Mouse (Mus musculus) forebrain, embryonic 14.5 days (tissue): ENCODE data around the gene Sgms1. TPM values are rescaled to one million over a fixed set of nuclear protein-coding genes. Genes with fewer than 3 reads are reported as not detected.
"Not testable (repeated sequence)": the region's sequence is repeated elsewhere in the genome, so short reads cannot be mapped to it uniquely, and the experiment has no call there.

ENCODE experiments used
- ATAC-seq: fragments of 200-750 bp; cut with Nextera tagmentation; 2 replicates; pipeline ENCODE4 v1.8.0; 2017; ENCODE audit warnings: mild to moderate bottlenecking, moderate library complexity
- DNase-seq: peaks from one replicate; pipeline ENCODE4 v3.0.0-alpha.2; 2015; ENCODE audit warnings: low spot score
- H3K27ac ChIP-seq: fragments of 300-500 bp; sonication (generic); 2 replicates; pipeline ENCODE4 v1.5.1; 2014; ENCODE audit warnings: low read depth, mild to moderate bottlenecking, control low read depth, low read length, moderate library complexity
- H3K27me3 ChIP-seq: fragments of 300-500 bp; sonication (generic); replicated peaks from 2 replicates; pipeline ENCODE4 v1.6.1; 2014; ENCODE audit warnings: low read length, control low read depth, mixed read lengths; ENCODE audit not compliant: control insufficient read depth, insufficient read depth
- H3K36me3 ChIP-seq: fragments of 300-500 bp; sonication (generic); 2 replicates; pipeline ENCODE4 v1.6.1; 2014; ENCODE audit warnings: low read length, control low read depth; ENCODE audit not compliant: control insufficient read depth, insufficient read depth
- H3K4me1 ChIP-seq: fragments of 300-500 bp; sonication (generic); 2 replicates; pipeline ENCODE4 v1.6.1; 2014; ENCODE audit warnings: antibody characterized with exemption, low read length, control low read depth; ENCODE audit not compliant: control insufficient read depth, insufficient read depth
- H3K4me2 ChIP-seq: fragments of 300-500 bp; sonication (generic); 2 replicates; pipeline ENCODE4 v1.6.1; 2014; ENCODE audit warnings: mild to moderate bottlenecking, control low read depth, low read length
- H3K4me3 ChIP-seq: fragments of 300-500 bp; sonication (generic); 2 replicates; pipeline ENCODE4 v1.5.1; 2014; ENCODE audit warnings: low read depth, low read length, control low read depth
- H3K9ac ChIP-seq: fragments of 300-500 bp; sonication (generic); 2 replicates; pipeline ENCODE4 v1.6.1; 2014; ENCODE audit warnings: mild to moderate bottlenecking, low read length, control low read depth, moderate library complexity
- H3K9me3 ChIP-seq: fragments of 300-500 bp; sonication (generic); replicated peaks from 2 replicates; pipeline ENCODE4 v1.6.1; 2016; ENCODE audit warnings: low read length, control low read depth, mixed read lengths; ENCODE audit not compliant: control insufficient read depth
- WGBS: fragments of 180-500 bp; shearing (Covaris S2); extraction: QIAGEN DNeasy Blood & Tissue Kit; methylation state at CpG from one replicate; pipeline ENCODE4 v1.1.7; 2014; 5-methylcytosine and 5-hydroxymethylcytosine counted together
- polyA plus RNA-seq: library from polyadenylated mRNA; unstranded; fragments of >200 nt; fragmentation: Nextera tagmentation; extraction: Ambion mirVana; gene quantifications from 2 replicates; pipeline ENCODE4 v1.2.1, GENCODE M21; 2014

The Sgms1 gene
- polyA plus RNA-seq, 1 experiment from 2014 or later = 5.9 TPM

- H3K4me3 ChIP-seq = no peak overlapping the region
- H3K27ac ChIP-seq = no peak overlapping the region
- H3K27me3 ChIP-seq = no peaks in the 10 kb centered on the region
- H3K36me3 ChIP-seq = no peaks in the 10 kb centered on the region
- no peak overlapping the region for H3K9ac ChIP-seq
- H3K4me1 ChIP-seq = no peaks in the 10 kb centered on the region
- DNase-seq (no peak), ATAC-seq (no peak)
- no peaks in the 10 kb centered on the region for H3K9me3 ChIP-seq
- 64% methylated on average over 4 of the region's 4 CpGs for WGBS
- H3K4me2 ChIP-seq = no peak overlapping the region
These were observed 285.3 kb downstream of the Sgms1 start for GRCm38 (mm10) chr19:32104217-32104616.

GRCm38 (mm10) chr19:32102976-32103300 lies 286.6 kb downstream of the Sgms1 start:
- no peak overlapping the region for H3K27ac ChIP-seq
- no peaks in the 10 kb centered on the region for H3K27me3 ChIP-seq
- no peaks in the 10 kb centered on the region for H3K9me3 ChIP-seq
- H3K4me1 ChIP-seq = no peaks in the 10 kb centered on the region
- ATAC-seq (peak; percentile 35; the same call in 1 of the 2 replicates), DNase-seq (peak; percentile 38)
- H3K4me3 ChIP-seq = peak overlapping the region; percentile 31
- H3K36me3 ChIP-seq = no peaks in the 10 kb centered on the region
- 6% methylated on average over 9 of the region's 9 CpGs for WGBS
- peak overlapping the region; percentile 53 for H3K4me2 ChIP-seq
- H3K9ac ChIP-seq = peak overlapping the region; percentile 53

DNA sequence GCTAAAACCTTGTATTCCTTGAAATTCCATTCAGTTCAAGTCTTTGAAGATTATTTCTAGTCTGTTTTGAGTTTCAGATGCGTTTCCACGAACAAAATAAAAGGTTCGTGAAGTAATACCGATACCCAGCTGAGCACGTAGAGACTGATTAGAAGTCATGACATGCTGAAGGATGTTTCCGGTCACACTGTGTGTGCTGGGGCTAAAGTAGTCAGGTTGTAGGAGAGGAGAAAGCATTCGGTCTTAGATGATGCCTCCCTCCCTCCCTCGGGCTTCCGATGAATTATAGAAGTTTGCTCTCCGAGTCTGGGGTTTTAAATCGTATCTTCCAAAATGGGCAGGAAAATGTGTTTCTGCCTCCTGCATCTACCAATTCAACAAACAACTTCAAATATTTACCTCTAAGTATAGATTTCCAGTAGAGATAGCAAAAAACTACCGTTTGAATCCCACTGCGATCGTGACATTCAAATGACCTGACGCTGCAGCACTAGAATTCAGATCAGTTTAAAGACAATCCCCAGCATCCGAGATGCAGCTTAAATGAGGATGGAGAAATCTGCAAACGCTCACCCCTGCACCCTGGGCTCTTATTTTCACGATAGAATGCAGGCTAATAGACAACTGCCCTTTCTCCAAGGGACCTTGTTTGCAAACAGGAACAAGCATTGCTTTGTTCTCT lies 287.1 kb downstream of the Sgms1 start:
- peak overlapping the region; percentile 53 for H3K4me2 ChIP-seq
- peak; percentile 19; the same call in 1 of the 2 replicates for ATAC-seq
- no peaks in the 10 kb centered on the region for H3K36me3 ChIP-seq
- 27% methylated on average over 18 of the region's 18 CpGs for WGBS
- no peaks in the 10 kb centered on the region for H3K27me3 ChIP-seq
- H3K4me3 ChIP-seq = peak overlapping the region; percentile 31
- H3K9me3 ChIP-seq = no peaks in the 10 kb centered on the region
- H3K9ac ChIP-seq = peak overlapping the region; percentile 53
- no peak overlapping the region for H3K27ac ChIP-seq
- DNase-seq = no peak
- no peaks in the 10 kb centered on the region for H3K4me1 ChIP-seq

DNA sequence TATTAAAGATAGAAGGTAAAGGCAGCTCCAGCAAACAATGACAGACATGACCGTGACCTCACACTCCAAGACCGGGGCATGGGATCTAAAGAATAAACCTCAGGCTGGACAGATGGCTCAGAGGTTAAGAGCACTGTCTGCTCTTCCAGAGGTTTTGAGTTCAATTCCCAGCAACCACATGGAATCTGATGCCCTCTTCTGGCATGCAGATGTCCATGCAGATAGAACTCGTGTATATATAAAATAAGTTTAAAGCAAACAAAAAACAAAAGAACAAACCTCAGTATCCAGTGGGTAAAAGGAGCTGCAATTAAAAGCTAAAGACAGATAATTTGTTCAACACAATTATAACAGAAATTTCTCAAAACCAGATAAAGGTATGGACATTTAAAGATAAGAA lies 290.9 kb downstream of the Sgms1 start:
- Histone ChIP-seq H3K9ac (no peak overlapping the region), H3K4me3 (no peak overlapping the region), H3K36me3 (no peaks in the 10 kb centered on the region), H3K27ac (no peak overlapping the region), H3K27me3 (no peaks in the 10 kb centered on the region), H3K9me3 (no peaks in the 10 kb centered on the region), H3K4me2 (no peak overlapping the region), H3K4me1 (no peaks in the 10 kb centered on the region)
- DNase-seq (no peak), ATAC-seq (no peak)
- WGBS = 74% methylated on average over 3 of the region's 3 CpGs

DNA sequence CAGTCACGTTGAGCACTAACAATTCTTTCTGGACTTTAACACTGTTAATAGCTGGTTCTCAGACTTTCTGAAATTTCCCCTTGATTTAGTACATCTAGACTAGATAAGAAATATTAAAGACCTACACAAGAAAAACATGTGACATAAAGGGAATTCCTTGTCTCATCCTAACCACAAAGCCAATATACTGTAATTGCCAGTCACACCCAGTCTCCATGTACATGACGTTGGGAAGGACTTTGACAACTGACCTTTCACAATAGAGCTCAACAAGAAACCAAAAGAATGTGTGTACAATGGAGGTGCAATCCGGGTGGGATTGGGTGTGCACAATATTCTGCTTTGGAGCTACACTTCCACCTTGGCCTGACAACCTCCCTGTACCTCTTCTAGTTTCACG lies 297.2 kb downstream of the Sgms1 start:
- Histone ChIP-seq H3K27ac (no peak overlapping the region), H3K4me3 (no peak overlapping the region), H3K9me3 (no peaks in the 10 kb centered on the region), H3K4me2 (no peak overlapping the region), H3K9ac (no peak overlapping the region), H3K4me1 (no peaks in the 10 kb centered on the region), H3K27me3 (no peaks in the 10 kb centered on the region), H3K36me3 (no peaks in the 10 kb centered on the region)
- DNase-seq (no peak), ATAC-seq (no peak)
- WGBS = 93% methylated on average over 4 of the region's 4 CpGs

DNA sequence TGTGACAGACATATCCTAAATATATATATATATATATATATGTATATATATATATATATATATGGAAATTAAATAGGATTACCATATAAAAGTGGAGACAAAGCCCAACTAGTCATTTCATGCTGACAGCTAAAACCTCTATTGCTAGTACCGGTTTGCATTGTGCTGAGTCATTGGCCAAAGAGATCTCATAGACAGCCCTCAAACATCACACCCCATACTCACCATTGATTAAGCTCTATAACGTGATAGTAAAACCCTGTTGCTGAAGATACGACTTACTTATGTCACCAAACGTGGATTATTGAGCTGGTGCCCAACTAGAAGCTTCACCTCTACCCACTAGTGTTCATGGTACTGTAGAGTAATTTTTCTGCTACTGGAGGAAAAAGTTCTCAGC lies 298.7 kb downstream of the Sgms1 start:
- Histone ChIP-seq H3K27ac (no peak overlapping the region), H3K9me3 (no peaks in the 10 kb centered on the region), H3K4me2 (no peak overlapping the region), H3K4me1 (no peaks in the 10 kb centered on the region), H3K9ac (no peak overlapping the region), H3K4me3 (no peak overlapping the region), H3K27me3 (no peaks in the 10 kb centered on the region), H3K36me3 (no peaks in the 10 kb centered on the region)
- ATAC-seq (no peak), DNase-seq (no peak)
- 91% methylated on average over 4 of the region's 4 CpGs for WGBS

DNA sequence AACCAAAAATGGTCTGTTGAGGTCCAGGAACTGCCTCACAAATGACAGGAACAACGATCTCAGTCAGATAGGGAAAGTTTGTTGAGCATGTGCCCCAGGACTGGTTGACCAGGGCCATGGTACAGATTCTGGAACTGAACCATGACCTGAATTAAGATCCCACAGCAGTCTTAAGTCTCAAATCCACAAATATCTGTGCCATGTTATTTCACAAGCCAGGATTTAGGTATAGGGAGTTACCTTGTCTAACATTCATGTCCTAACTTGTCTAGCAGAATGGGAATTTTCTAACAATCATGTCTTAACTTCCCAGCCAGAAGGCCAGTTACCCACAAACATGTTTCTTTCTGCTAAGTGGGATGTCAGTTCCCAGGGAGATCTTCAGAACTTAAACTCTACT lies 300.9 kb downstream of the Sgms1 start:
- H3K27ac ChIP-seq = no peak overlapping the region
- H3K27me3 ChIP-seq = no peaks in the 10 kb centered on the region
- H3K9ac ChIP-seq = no peak overlapping the region
- no peaks in the 10 kb centered on the region for H3K4me1 ChIP-seq
- H3K36me3 ChIP-seq = no peaks in the 10 kb centered on the region
- ATAC-seq (no peak), DNase-seq (no peak)
- H3K9me3 ChIP-seq = no peaks in the 10 kb centered on the region
- H3K4me2 ChIP-seq = no peak overlapping the region
- no peak overlapping the region for H3K4me3 ChIP-seq
- 84% methylated on average over 1 of the region's 1 CpGs for WGBS

DNA sequence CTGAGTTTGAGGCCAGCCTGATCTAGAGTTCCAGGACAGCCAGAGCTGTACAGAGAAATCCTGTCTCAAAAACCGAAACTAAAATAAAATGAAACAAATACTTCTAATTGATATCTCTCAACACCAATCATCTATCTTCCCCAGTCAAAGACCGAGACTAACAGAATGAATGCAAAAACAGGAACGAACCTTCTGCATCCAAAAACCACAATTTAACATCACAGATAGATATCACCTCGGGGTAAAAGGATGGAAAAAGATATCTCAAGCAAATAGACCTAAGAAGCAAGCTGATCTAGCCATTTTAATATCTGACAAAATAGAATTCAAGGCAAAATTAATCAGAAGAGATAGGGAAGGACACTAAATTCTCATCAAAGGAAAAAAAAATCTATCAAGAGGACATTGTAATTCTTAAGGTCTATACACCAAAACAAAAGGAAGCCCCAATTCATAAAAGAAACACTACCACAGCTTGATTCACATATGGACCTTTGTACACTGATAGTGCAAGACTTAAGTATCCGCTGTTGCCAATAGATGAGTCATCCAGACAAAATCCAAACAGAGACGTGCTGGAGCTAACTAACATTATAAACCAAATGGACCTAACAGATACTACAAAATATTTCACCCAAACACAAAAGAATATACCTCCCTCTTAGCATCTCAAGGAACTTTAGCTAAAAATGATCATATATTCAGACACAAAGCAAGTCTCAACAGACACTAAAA lies 301.6 kb downstream of the Sgms1 start:
- no peak overlapping the region for H3K4me3 ChIP-seq
- ATAC-seq = no peak
- WGBS = 88% methylated on average over 6 of the region's 6 CpGs

GRCm38 (mm10) chr19:32084813-32085212 lies 304.7 kb downstream of the Sgms1 start:
- DNase-seq, H3K9ac ChIP-seq, H3K4me3 ChIP-seq, ATAC-seq, H3K27ac ChIP-seq, H3K4me1 ChIP-seq, H3K9me3 ChIP-seq, H3K27me3 ChIP-seq, H3K36me3 ChIP-seq, H3K4me2 ChIP-seq: not testable (repeated sequence)
- WGBS = 92% methylated on average over 1 of the region's 1 CpGs

More for the DNA sequence above, 301.6 kb downstream of the Sgms1 start:
- no peak for DNase-seq
- Histone ChIP-seq H3K36me3 (no peaks in the 10 kb centered on the region), H3K9ac (no peak overlapping the region), H3K9me3 (no peaks in the 10 kb centered on the region), H3K4me2 (no peak overlapping the region), H3K27me3 (no peaks in the 10 kb centered on the region), H3K4me1 (no peaks in the 10 kb centered on the region), H3K27ac (no peak overlapping the region)
